Mouse (Mus musculus): ENCODE results near the gene Itsn1.

GRCm38 (mm10) chr16:91931078-91932013 is 202.3 kb downstream of the Itsn1 start:
- TF ChIP-seq CTCF (IDR thresholded peaks at IDR 0.05; ENCODE audit: borderline replicate concordance, extremely low read depth, insufficient read depth, insufficient read length): no peak
- TF ChIP-seq POLR2A (IDR thresholded peaks at IDR 0.05; ENCODE audit: borderline replicate concordance, extremely low read depth, insufficient read depth, insufficient read length, poor library complexity, severe bottlenecking): peak; percentile 54; the same call in 1 of the 2 replicates

Measured in brain, embryonic 14.5 days (tissue).